Mouse (Mus musculus) stomach, postnatal 0 days (tissue): ENCODE data around the gene Trdn.

Experiments used
- CTCF ChIP-seq: IDR thresholded peaks from 2 replicates; pipeline ENCODE4 v1.5.1; 2016; ENCODE audit warnings: antibody characterized with exemption, low read depth, mild to moderate bottlenecking, moderate library complexity
- EP300 ChIP-seq: optimal IDR thresholded peaks from 2 replicates; pipeline ENCODE3; 2016; ENCODE audit warnings: antibody characterized with exemption

DNA sequence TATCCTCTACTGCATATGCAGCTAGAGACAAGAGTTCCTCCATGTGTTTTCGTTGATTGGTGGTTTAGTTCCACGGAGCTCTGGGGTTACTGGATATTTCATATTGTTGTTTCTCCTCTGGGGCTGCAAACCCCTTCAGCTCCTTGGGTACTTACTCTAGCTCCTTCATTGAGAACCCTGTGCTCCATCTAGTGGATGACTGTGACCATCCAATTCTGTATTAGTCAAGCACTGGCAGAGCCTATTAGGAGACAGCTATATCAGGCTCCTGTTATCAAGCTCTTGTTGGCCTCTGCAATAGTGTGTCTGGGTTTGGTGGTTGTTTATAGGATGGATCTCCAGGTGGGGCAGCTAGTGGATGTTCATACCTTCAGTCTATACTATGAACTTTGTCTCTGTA lies 290.2 kb downstream of the Trdn start:
- no peak for TF ChIP-seq CTCF
- no peak for TF ChIP-seq EP300
